Mouse (Mus musculus): ENCODE data around the gene Spag6.

GRCm38 (mm10) chr2:18695629-18696150 lies 1.9 kb downstream of the Spag6 start:
- TF ChIP-seq CTCF (IDR thresholded peaks at IDR 0.05; ENCODE audit: low read depth) (no peak), EP300 (IDR thresholded peaks at IDR 0.05; ENCODE audit: low read depth) (no peak)

All from liver, postnatal 0 days (tissue).